Mouse (Mus musculus): ENCODE results near the gene Ern2. TPM values are rescaled to one million over a fixed set of nuclear protein-coding genes. Genes with fewer than 3 reads are reported as not detected.

Ern2 gene
- total and polyA plus RNA-seq, 3 experiments, result not detected

DNA sequence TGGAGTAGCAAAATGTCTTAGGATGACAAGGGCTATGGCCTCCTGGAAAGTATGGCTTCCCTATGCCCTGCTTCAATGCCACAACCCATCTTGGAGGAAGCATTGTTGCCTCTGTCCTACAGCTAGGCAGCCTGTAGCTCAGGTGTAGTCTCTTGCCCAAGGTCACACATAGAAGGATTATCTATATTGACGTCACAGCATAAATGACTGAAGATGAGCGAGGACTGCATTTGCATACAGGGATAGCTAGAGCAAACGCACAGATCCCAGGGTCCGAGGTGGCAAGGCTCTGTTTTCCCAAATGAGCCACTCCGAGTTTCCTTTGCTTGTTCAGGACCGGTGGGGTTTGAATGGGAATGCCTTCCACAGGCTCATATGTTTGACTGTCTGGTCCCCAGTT is 15.3 kb downstream of the Ern2 start:
- no peak overlapping the region for H3K4me3 ChIP-seq (replicated peaks in 1 of 3; ENCODE audit: low read depth in 2 of 3, low read length in 2 of 3, poor library complexity in 1 of 3)
- no peak overlapping the region for H3K9ac ChIP-seq (ENCODE audit: insufficient read depth, low read depth)
- no peaks in the 10 kb centered on the region for H3K79me2 ChIP-seq (replicated peaks; ENCODE audit: control insufficient read depth, extremely low read depth, insufficient read depth, poor library complexity, severe bottlenecking)
- H3K27me3 ChIP-seq (replicated peaks), result no peaks in the 10 kb centered on the region
- peaks cover under 1 to 2% of the 10 kb centered on the region in 2 experiments; a peak in 2 of 4 replicates for H3K4me1 ChIP-seq (ENCODE audit: control insufficient read depth in 1 of 2, insufficient read depth in 2 of 2)
- dilution Hi-C loops (cut with MboI; ENCODE audit: extremely low pct_ligation_motif_present, extremely low pct_unique_long_range_greater_than_20kb, low sequenced_read_pairs), result no loop called here
- H3K36me3 ChIP-seq (replicated peaks in 1 of 2; ENCODE audit: control insufficient read depth in 1 of 2, insufficient read depth in 1 of 2, low read length in 1 of 2), result peaks cover 44 to 54% of the 10 kb centered on the region in 2 experiments
- no peaks in the 10 kb centered on the region for H3K9me3 ChIP-seq (replicated peaks; ENCODE audit: low read length)
- no peak overlapping the region for H3K27ac ChIP-seq (ENCODE audit: insufficient read depth, low read depth)
- in situ Hi-C loops (cut with MboI; ENCODE audit: low pct_ligation_motif_present, low pct_unique_long_range_greater_than_20kb, low sequenced_read_pairs), result no loop called here
- DNase-seq (ENCODE audit: extremely low read depth), result no peak
- no peak for TF ChIP-seq IRF4 (IDR thresholded peaks at IDR 0.05; ENCODE audit: low read depth, low read length)
- TF ChIP-seq ETS1 (conservative IDR thresholded peaks at IDR 0.05; ENCODE audit: low read depth, low read length), result no peak
- TF ChIP-seq MAFK (IDR thresholded peaks at IDR 0.05; ENCODE audit: insufficient replicate concordance, low read length), result no peak
- TF ChIP-seq ZKSCAN1 (IDR thresholded peaks at IDR 0.05; ENCODE audit: borderline replicate concordance, low read depth, low read length), result no peak
- TF ChIP-seq POLR2AphosphoS2 (IDR thresholded peaks at IDR 0.05; ENCODE audit: low read depth, low read length), result peak; percentile 91
- no peak for TF ChIP-seq GABPA (IDR thresholded peaks at IDR 0.05; ENCODE audit: insufficient replicate concordance, low read depth, low read length)
- no peak overlapping the region for H3K4me2 ChIP-seq (ENCODE audit: insufficient read depth, low read depth, poor library complexity, severe bottlenecking)

DNA sequence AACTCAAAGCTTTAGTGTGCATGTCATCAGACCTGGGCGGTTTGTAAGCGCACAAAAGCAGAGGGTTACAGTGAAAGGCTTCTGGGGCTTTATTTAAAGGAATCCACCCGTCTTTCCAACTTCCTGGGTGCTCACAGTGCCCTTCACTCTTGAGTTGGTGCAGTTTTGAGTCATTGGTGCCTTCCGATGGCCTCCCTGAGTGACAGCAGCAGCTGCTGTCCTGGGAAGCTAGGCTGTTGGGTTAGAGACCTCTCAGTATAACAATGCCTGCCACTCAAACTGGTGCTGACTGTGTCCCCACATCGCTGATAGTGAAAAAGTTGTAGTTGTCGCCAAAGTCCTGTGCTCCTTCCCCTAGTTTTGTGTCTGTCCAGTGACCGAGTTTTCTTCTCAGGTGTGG is 18.8 kb downstream of the Ern2 start:
- Histone ChIP-seq H3K27ac (ENCODE audit: insufficient read depth, low read depth) (no peak overlapping the region), H3K27me3 (replicated peaks) (no peaks in the 10 kb centered on the region), H3K79me2 (replicated peaks; ENCODE audit: control insufficient read depth, extremely low read depth, insufficient read depth, poor library complexity, severe bottlenecking) (no peaks in the 10 kb centered on the region), H3K4me1 (ENCODE audit: control insufficient read depth in 1 of 2, insufficient read depth in 2 of 2) (peaks cover 0 to 25% of the 10 kb centered on the region in 2 experiments; a peak in 1 of 4 replicates), H3K9me3 (replicated peaks; ENCODE audit: low read length) (no peaks in the 10 kb centered on the region), H3K9ac (ENCODE audit: insufficient read depth, low read depth) (no peak overlapping the region), H3K36me3 (replicated peaks in 1 of 2; ENCODE audit: control insufficient read depth in 1 of 2, insufficient read depth in 1 of 2, low read length in 1 of 2) (peaks cover 67 to 86% of the 10 kb centered on the region in 2 experiments), H3K4me3 (replicated peaks in 1 of 3; ENCODE audit: low read depth in 2 of 3, low read length in 2 of 3, poor library complexity in 1 of 3) (no peak overlapping the region), H3K4me2 (ENCODE audit: insufficient read depth, low read depth, poor library complexity, severe bottlenecking) (no peak overlapping the region)
- no peak for DNase-seq (ENCODE audit: extremely low read depth)
- in situ Hi-C loops (cut with MboI; ENCODE audit: low pct_ligation_motif_present, low pct_unique_long_range_greater_than_20kb, low sequenced_read_pairs) (no loop called here), dilution Hi-C loops (cut with MboI; ENCODE audit: extremely low pct_ligation_motif_present, extremely low pct_unique_long_range_greater_than_20kb, low sequenced_read_pairs) (no loop called here)
- TF ChIP-seq TCF12 (IDR thresholded peaks at IDR 0.05; ENCODE audit: low read depth, low read length) (no peak), POLR2A (IDR thresholded peaks at IDR 0.05; ENCODE audit: low read depth, low read length) (no peak), MAZ (IDR thresholded peaks at IDR 0.05; ENCODE audit: low read depth, low read length) (no peak), MAX (IDR thresholded peaks at IDR 0.05; ENCODE audit: low read length) (no peak), TBP (conservative IDR thresholded peaks at IDR 0.05; ENCODE audit: low read depth, low read length) (no peak), PAX5 (IDR thresholded peaks at IDR 0.05; ENCODE audit: low read length) (no peak), ZKSCAN1 (IDR thresholded peaks at IDR 0.05; ENCODE audit: borderline replicate concordance, low read depth, low read length) (no peak)

- dilution Hi-C loops (cut with MboI; ENCODE audit: extremely low pct_ligation_motif_present, extremely low pct_unique_long_range_greater_than_20kb, low sequenced_read_pairs), result no loop called here
- in situ Hi-C loops (cut with MboI; ENCODE audit: low pct_ligation_motif_present, low pct_unique_long_range_greater_than_20kb, low sequenced_read_pairs), result no loop called here
- peaks cover 59 to 81% of the 10 kb centered on the region in 2 experiments for H3K36me3 ChIP-seq (replicated peaks in 1 of 2; ENCODE audit: control insufficient read depth in 1 of 2, insufficient read depth in 1 of 2, low read length in 1 of 2)
- TF ChIP-seq E2F4 (IDR thresholded peaks at IDR 0.05; ENCODE audit: insufficient replicate concordance, low read depth, low read length) (no peak), HCFC1 (IDR thresholded peaks at IDR 0.05; ENCODE audit: low read depth, low read length) (no peak), ZMIZ1 (IDR thresholded peaks at IDR 0.05; ENCODE audit: low read depth, low read length) (no peak), BHLHE40 (IDR thresholded peaks at IDR 0.05; ENCODE audit: low read depth, low read length) (no peak), JUND (conservative IDR thresholded peaks at IDR 0.05; ENCODE audit: low read depth, low read length) (no peak), ZNF384 (IDR thresholded peaks at IDR 0.05; ENCODE audit: low read depth, low read length) (no peak), SMC3 (IDR thresholded peaks at IDR 0.05; ENCODE audit: low read depth, low read length) (no peak), KAT2A (IDR thresholded peaks at IDR 0.05; ENCODE audit: insufficient replicate concordance, low read length) (no peak), TCF12 (IDR thresholded peaks at IDR 0.05; ENCODE audit: low read depth, low read length) (no peak), UBTF (IDR thresholded peaks at IDR 0.05; ENCODE audit: low read depth, low read length) (no peak), RCOR1 (conservative IDR thresholded peaks at IDR 0.05; ENCODE audit: low read depth, low read length) (no peak), TBP (conservative IDR thresholded peaks at IDR 0.05; ENCODE audit: low read depth, low read length) (no peak), MYC (IDR thresholded peaks at IDR 0.05; ENCODE audit: low read depth, low read length) (no peak), NRF1 (IDR thresholded peaks at IDR 0.05; ENCODE audit: low read depth, low read length) (no peak), ETS1 (conservative IDR thresholded peaks at IDR 0.05; ENCODE audit: low read depth, low read length) (no peak), JUN (IDR thresholded peaks at IDR 0.05; ENCODE audit: insufficient read depth, low read depth, low read length) (no peak), MEF2A (IDR thresholded peaks at IDR 0.05; ENCODE audit: borderline replicate concordance, low read depth, low read length) (no peak)
Measured at GRCm38 (mm10) chr7:122163766-122164165, 22.2 kb downstream of the Ern2 start.

More at GRCm38 (mm10) chr7:122163766-122164165, 22.2 kb downstream of the Ern2 start:
- no peak overlapping the region for H3K9ac ChIP-seq (ENCODE audit: insufficient read depth, low read depth)
- H3K27me3 ChIP-seq (replicated peaks), result no peaks in the 10 kb centered on the region
- H3K79me2 ChIP-seq (replicated peaks; ENCODE audit: control insufficient read depth, extremely low read depth, insufficient read depth, poor library complexity, severe bottlenecking), result peaks cover 23% of the 10 kb centered on the region
- no peak overlapping the region for H3K4me3 ChIP-seq (replicated peaks in 1 of 3; ENCODE audit: low read depth in 2 of 3, low read length in 2 of 3, poor library complexity in 1 of 3)
- no peak overlapping the region for H3K27ac ChIP-seq (ENCODE audit: insufficient read depth, low read depth)
- DNase-seq (ENCODE audit: extremely low read depth), result no peak
- no peaks in the 10 kb centered on the region for H3K9me3 ChIP-seq (replicated peaks; ENCODE audit: low read length)
- H3K4me1 ChIP-seq (ENCODE audit: control insufficient read depth in 1 of 2, insufficient read depth in 2 of 2), result peaks cover 5 to 41% of the 10 kb centered on the region in 2 experiments; a peak in 2 of 4 replicates
- no peak overlapping the region for H3K4me2 ChIP-seq (ENCODE audit: insufficient read depth, low read depth, poor library complexity, severe bottlenecking)

All from CH12.LX (cell line).